Mouse (Mus musculus) frontal cortex, postnatal 25 days (tissue): ENCODE results near the gene Gse1.

Source experiments
- DNase-seq, 2 experiments: peaks; one replicate each; pipeline ENCODE4 v3.0.0; 2022; ENCODE audit warnings: low spot score in 2 of 2

Gene Gse1

GRCm38 (mm10) chr8:120212596-120212995 lies 15.7 kb upstream of the Gse1 start:
- DNase-seq: no peak

DNA sequence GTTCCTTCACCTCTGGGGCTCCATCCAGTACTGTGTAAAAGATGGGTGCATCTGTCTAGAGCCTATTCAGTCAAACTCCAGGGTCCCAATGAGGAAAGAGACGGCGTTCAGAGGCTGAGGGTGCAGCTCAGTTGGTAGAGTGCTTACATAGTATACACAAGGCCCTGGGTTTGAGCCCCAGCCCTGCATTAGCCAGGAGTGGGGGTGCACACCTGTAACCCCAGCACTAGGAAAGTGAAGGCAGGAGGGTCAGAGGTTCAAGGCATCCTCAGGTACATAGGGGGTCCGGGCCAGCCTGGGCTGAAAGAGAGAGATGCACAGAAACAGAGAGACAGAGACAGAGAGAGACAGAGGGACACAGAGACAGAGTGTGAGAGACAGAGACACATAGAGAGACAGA lies 15.0 kb upstream of the Gse1 start:
- DNase-seq: no peak

DNA sequence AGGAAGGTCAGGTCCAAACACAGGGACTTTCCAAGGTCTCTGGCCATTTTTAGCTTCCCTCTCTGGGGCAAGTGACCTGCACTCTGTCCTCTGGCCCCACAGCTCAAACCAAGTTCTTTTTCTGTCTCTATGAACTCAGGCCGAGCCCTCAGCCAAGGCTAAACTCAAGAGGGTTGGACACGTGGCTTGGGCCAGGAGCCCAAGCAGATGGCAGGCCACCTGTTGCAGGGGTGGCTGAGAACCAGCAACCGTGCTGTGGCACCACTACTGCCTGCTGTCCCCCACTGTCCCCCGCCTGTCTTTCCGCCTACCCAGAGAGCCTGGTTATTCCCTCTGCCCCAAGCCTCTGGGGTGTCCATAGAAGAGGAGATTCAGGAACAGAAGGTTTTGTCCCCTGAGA lies 14.3 kb upstream of the Gse1 start:
- no peak for DNase-seq

- no peak for DNase-seq
Observed at GRCm38 (mm10) chr8:120215416-120216141, 12.7 kb upstream of the Gse1 start.

GRCm38 (mm10) chr8:120216855-120217830 lies 11.1 kb upstream of the Gse1 start:
- DNase-seq: no peak

- no peak for DNase-seq
Observed at GRCm38 (mm10) chr8:120222548-120222947, 5.7 kb upstream of the Gse1 start.

DNA sequence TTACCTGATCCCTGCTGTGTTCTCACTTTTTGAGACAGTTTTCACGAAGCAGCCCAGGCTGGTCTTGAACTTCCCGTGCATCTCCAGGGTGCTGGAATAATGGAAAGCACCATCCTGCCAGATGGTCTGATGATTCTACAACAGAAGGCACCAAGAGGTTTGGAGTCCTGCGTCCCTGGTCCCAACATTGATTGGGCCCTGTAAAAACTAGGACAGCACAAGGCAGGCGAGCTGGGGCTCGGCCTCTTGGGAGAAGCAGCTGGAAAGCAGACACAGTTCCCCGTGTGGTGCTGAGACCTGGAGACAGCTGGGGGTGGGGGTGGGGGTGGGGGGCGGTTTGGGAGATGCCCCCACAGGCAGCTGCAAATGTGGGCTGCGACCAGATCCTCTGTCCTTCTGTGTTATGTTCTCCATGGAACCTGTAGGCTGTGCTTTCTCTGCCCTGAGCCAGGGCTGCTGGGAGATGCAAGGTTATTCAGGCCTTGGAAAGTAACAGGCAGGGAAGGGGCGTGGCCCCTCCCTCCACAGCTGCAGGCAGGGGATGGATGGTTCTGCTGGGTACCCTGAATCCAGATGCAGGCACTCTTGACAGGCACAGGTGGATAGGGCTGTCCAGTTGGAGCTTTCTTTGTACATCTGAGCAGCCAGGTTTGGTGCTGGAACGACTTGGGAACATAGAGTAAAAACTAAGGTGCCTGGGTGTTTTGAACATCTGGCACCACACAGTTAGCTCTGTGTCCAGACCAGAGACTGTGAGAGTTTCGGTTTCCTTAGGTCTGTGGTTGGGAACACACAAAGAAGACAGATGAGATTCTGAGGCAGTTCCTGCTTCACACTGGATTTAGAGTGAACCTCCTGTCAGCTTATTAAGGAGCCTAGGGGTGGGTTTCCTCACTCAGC lies 3.5 kb upstream of the Gse1 start:
- no peak for DNase-seq

GRCm38 (mm10) chr8:120225421-120226151 lies 2.7 kb upstream of the Gse1 start:
- peak in 1 of 2 experiments; percentile 66 for DNase-seq

DNA sequence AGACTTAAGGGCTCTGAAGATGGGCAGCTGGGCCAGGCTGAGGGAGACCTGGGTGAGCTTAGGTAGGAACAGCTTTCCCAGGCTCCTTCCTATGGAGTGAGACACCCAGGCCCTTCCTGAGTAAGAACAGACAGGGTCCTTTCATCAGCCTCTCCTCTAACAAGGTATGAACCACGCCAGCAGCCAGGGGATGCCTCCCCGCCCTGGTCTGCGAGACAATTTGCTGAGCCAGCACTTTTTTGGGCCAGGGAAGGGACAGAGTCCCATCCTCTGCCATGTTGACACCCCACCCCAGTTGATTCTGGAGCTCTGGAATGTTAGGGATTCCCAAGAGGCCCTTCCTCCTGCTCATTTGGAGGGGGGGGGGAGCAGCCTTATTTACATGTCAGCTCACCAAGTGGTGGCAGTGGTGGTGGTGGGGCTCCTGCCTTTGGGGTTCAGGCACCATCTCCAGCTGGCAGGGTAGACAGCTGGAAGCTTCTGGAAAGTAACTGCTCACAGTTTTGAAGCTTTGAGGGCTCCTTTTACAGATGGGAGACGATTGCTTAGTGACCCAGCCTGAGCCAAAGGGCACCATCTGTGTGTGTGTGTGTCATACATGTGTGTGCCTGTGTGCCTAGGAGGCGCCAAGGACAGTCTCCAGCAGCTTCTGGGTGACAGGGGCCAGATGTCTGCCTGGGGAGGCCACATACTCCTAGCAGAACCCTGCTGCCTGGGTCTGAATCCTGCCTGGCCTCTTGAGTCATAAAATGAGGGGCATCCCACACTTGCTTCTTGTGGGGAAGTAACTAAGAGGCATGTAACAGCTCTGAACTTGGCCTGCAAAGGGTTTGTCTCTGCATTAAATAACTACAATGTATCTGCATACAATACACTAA lies 1.3 kb upstream of the Gse1 start:
- DNase-seq: no peak

GRCm38 (mm10) chr8:120227578-120227876 lies 729 bp upstream of the Gse1 start:
- no peak for DNase-seq

DNA sequence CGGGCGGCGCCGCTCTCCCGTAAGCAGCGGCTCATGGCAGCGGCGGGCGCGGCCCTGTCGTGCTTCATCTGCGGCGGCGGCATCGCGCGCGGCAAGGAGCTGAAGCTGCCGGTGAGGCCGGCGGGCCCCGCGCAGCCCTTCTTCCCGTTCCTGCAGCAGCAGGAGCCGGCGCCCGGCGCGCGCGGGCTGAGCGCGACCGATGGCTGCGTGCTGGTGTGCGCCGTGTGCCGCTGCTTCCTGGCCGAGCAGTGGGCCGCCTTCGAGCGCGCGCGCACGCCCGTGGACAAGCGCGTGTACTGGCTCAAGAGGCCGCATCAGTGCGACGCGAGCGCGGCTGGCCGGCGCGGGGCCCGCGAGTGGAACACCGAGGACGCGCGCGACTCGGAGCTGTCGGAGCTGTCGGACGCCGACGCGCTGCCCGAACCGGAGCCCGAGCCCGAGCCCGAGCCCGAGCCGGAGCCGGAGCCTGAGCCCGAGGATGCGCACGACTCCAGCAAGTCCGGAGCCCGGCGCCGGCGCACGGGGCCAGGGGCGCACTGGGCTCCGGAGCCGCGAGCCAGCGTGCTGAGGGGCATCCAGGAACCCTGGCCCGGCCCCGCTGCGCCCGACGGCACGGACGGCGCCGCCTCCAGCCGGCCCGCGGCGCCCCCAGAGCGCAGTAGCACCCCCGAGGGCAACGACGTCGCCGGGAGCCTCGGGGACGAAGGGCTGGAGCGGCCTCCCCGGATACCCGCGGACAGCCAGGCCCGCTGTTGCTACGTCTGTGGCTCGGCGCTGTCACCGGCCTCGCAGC lies 721 bp downstream of the Gse1 start:
- DNase-seq: no peak

- DNase-seq: no peak
Observed at GRCm38 (mm10) chr8:120229574-120229916, 1.3 kb downstream of the Gse1 start.

DNA sequence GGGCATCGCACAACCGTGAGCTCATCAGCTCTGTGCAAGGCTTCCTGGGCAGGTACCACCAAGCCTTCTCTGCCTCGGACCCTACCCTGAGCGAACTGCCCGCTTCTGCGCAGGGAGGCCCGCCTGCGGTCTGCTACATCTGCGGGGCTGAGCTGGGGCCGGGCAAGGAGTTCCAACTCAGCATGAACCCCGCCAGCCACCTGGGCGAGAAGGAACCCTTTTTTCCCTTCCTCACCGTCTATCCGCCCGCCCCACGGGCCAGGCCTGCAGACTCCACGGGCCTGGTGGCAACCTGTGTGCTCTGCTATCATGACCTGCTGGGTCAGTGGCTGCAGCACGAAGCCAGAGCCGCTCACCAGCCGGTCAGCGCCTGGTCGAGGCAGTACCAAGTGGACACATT lies 1.8 kb downstream of the Gse1 start:
- no peak for DNase-seq

- no peak for DNase-seq
Observed at GRCm38 (mm10) chr8:120230715-120231614, 2.7 kb downstream of the Gse1 start.

DNA sequence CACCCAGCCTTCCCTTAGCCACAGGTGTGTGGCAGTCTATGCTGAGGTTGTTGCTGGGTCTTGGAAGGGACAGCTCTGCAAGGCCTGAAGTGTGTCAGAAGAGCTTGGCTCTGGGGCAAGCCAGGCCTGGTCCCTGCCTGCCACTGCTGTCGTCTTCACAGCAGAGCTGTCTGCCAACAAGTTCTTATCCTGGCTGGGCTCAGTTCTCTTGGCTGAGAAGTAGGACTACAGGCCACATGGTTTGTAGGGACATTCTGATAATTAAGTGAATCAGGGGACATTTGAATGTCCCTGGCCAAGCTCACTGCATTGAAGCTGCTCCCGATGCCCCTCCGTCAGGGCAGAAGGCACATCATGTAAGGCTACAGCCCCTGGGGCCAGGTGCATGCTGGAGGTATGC lies 3.6 kb downstream of the Gse1 start:
- DNase-seq: no peak

GRCm38 (mm10) chr8:120232398-120232797 lies 4.1 kb downstream of the Gse1 start:
- no peak for DNase-seq

DNA sequence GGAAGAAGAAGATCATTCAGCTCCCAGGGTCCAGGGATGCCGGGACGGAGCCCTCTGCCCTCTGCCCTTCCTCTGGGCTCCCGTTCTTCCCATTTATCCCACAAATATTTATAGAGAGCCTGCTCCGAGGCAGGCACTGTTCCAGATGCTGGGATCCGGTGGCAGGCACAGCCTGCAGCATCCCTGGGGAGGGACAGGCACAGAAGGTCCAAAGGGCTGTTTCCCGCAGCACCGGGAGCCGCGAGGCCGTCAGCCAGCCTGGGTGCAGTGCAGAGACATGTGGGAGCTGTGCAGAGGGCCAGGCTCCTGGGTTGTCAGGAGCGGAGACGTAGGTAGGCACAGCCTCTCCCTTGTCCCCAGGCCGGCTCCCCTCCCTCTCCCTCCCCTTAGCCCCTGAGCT lies 4.7 kb downstream of the Gse1 start:
- DNase-seq: no peak

GRCm38 (mm10) chr8:120234457-120234856 lies 6.2 kb downstream of the Gse1 start:
- no peak for DNase-seq

- no peak for DNase-seq
Observed at GRCm38 (mm10) chr8:120234866-120235265, 6.6 kb downstream of the Gse1 start.
